Mouse (Mus musculus) layer of hippocampus, adult 8-10 months (tissue): ENCODE measurements at regions not wholly inside any gene's neighbourhood (a gene's known extent, or its start where the extent isn't known, plus 50 kb on each side); places are given as distances from the start of the nearest gene placed in this dataset.
A peak's percentile ranks its signal among the peaks of the same experiment; 100 is the strongest.

Source experiments
- DNase-seq, 2 experiments: peaks; one replicate each; pipeline ENCODE4 v3.0.0; 2022; ENCODE audit warnings: low spot score in 2 of 2

DNA sequence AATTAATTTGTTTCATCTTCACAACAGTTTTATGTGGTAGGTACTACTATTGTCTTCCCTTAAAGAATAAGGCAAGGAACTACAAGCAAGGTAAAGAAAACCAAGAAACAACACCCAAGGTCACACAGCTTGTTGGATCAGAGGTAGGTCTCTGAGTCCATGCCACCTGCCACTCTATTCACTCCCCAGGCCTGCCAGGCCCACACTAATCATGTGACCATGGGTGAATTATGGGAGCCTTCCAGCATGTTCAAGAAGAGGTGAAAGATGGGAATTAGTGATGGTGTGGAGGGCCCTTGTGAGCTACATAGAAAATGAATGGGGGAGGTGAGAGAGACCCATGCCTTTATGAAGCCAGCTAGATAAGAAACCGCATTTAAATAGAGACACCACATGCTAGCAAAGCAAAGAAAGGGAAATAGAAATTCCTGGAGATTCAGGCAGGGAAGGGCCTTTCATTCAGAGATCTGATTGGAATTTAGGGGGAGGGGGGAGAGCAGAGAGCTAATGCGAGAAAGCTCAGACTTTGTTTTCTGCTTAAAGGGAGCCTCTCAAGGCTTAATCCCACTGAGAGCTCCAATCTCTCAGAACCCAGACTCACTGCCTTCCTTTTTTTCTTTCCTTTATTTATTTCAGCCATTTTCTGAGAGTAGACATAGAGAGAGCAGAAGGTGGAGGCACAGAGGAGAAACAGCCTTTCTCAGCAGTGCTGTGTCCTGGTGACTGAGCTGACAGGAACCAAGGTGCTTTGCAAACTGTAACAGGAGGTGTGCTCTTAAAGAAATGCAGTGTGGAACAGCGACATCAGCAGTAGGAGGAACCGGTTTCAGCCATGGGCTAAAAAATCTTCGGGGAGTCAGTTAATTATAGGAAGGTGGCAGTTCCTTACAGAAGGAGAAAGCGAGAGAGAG is 160.0 kb downstream of the Spata19 start:
- DNase-seq: no peak

DNA sequence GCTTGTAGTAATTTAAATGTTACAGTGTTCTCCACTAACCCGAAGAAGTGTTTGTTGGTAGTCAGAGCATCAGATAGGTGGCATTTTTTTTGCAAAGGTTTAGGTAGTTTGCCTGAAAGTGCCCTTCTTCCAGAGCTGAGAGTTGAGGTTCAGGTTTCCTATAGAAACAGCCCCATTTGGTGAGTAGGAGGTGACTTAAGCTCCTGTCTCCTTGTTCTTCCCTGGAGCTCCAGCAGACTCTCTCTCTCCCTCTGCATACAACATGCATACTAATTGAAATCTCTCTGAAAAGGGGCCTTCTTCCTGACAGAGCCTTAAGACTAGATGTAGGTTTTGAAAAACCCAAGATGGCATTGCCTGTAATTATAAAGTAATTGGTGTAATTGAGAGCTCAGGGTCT is 161.3 kb downstream of the Spata19 start:
- no peak for DNase-seq

DNA sequence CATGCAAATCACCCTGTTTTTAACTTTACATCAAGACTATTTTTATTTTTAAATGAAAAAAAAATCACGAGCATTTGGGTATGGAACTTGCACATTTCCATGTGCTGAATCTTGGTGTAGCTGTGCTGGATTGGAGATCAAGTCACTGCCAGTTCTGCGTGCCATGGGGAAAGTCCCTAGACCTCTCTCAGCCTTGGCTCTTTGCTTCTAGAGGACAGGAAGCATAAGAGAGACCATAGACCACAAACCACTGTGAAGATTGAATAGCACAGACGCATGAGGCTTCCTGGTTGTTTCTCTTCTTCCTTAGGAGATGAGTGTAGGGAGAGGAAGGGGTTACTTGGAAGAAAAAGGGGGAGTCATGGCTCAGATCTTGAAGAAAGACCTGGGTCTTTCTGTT is 161.7 kb downstream of the Spata19 start:
- DNase-seq: no peak

DNA sequence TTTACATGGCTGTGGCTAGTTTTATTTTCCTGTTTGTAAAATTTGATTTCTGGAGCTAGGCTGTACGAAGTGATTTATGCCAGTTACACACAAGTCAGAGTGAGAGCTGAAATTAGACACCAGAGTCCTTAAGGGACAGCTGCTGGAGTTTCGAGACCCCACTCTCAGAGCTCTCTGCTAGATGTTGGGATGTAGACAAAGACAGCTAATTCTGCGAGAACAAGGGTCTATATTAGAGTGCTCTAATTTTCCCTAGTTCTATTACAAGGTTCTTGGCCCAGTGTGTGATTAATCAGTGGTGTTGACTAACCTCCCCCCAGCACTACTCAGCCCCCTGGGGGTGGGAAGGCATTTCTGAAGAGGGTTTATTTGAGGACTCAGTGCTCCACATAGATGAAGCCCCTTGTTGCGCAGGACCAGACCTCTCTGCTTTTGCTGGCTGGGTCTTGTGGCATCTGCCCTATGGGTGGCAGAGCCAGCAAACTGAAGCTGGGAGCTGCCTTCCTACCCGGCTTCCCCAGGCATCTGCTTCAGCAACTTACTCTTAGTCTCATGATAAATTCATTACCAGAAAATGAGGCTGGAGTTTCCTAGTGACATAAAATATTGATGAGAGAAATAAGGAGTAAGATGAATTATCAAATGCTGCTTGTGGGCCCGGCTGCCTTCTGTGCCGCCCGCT is 171.9 kb downstream of the Spata19 start:
- peak; percentile 12 to 13 for DNase-seq

DNA sequence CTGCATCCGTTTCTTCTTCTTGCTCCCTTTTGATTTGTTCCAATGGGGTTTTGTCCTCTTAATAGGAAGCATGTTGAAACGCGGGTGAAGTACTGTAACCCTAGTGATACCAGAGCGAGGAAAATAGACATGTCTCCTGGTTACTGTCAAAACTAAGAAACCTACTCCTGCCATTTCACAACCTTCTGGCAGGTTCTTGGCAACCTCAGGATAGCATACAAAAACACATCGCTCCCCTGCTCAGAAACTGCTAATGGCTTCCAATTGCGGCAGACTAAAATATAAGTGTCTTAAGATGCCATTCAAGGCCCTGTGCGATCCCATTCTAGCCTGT is 172.4 kb downstream of the Spata19 start:
- DNase-seq: no peak

DNA sequence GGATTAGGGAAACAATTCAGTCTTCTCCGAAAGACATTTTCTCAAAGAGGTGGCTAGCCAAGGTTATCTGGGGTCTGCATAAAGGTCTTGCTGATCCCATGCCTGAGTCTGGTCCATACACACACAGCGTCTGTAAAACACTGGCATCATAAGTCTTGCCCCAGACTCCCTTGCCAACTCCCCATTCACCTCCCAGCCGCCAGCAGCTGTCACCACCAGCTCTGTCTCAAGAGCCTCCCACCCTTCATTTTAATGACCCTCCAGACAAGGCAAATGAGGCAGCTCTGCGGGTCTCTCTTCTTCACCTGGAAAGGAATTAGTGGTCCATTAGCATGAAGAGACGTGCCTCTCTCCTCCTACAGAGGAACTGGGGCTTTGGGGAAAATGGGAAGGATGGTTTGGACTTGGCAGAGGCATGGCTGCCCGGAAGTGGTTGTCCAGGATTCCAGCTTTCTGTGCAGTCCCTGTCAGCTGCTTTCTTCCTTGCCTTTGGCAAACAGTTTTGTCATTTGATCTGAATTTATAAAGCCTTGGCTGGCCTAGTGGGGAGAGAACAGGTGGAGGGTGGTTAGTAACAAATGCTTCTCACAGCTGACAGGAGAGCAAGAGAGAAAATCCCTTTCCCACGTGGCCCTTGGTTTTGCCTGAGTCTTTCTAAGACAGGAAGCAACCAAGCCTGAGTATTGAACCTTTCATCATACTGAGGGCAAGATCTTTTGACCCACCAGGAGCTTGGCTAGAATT is 173.3 kb upstream of the Opcml start:
- DNase-seq: peak; percentile 35 to 38

DNA sequence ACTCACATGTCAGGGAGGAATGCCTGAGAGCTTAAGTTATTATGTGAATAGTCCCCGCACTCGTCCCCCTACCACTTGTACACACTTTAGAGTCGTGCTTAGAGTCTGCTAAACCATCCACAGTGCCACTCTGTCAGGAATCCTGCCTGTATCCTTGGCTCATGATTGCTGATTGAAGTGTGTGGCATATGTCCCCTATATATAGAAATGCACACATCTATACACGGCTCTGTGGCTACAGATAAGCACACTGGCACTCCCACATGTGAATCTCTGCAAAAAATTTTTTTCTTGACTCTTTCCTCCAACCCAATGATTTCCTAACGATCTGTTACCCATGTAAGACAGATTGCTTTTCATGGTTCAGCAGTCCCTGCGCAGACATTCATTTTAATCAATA is 155.7 kb upstream of the Opcml start:
- no peak for DNase-seq

DNA sequence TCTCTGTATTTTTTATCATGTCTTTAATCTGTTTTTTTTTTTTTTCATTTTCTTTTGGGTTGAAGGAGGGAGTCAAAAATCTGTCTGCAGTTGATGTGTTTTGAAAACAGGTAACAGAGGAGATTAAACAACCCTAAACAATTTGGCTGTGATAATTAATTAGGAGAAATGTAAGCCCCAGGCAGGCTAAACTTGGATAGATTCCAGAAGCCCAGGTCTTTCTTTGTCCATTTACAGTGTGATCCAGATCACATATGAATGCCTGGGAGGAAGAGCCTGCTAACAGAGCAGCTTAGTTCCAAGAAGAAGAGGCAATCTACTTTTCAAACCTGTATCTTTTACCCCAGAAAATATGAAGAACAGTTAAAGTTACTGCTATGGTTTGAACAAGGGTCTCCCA is 150.0 kb upstream of the Opcml start:
- no peak for DNase-seq

DNA sequence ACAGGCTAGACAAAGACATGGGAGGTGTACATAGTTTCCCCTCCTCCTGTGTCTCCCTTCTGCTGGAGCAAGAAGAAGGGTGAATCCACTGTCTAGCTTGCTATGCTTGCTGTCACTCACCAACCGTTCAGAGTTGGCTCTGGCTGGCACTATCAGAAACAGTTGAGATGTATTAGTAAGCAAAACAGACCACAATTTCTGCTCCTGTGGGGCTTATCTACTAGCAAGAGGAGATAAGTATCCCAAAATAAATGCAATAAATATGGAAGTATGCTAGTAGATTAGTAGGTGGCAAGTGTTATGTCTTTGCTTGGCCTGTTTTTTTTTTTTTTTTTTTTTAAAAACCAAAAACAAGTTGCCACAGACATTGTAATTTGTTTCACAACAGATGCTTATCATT is 147.3 kb upstream of the Opcml start:
- DNase-seq: no peak

DNA sequence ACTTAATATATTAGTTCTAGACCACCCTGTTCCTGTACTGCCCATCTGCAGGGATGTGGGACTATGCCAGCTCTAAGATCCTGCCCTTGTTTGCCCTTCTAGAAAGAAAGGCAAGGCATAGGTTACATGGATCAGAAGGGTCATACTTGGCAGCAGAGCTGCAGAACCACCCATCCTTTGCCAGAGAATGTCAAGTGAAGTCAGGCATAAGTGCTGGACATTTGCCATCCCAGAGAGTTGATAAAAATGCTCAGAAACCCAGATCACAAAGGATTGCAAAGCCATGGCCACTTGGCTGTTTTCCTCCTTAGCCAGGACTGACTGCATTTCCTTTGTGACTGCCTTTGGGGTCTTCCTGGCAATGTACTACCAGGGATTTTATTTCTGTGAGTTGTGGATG is 146.7 kb upstream of the Opcml start:
- DNase-seq: no peak

DNA sequence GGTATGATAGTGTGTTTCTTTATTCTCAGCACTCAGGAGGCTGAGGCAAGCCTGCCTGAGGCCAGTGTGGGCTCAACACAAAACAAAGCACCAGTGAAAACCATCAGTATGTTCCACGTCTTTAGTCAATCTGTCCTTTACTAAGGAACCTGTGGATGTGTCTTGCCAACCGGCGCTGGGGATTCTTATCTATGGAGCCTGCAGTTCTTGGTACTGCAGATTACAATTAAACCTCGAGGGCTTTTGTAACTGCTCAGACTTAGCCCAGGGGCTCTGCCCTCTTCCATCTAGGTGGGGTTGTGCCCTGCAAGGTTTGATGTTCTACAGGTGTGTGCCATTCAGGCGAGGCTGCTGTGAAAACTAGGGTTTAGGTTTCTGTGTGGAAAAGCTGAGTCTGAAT is 145.1 kb upstream of the Opcml start:
- no peak for DNase-seq

DNA sequence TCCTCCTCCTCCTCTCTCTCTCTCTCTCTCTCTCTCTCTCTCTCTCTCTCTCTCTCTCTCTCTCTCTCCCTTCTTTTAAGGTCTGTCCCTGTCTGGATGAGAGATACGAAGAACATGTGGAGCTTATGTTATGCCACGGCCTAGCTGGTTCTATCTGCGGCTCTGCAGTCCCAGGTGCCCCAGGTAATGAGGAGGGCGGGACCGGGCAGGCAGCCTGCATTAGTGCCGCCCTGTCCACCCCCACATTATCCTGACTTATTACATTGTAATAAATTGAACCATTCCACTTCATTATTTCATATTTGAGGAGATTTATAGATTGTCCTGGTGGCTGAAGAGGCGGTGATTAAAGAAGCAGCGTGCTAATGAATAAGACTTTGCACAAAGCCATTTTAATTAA is 144.5 kb upstream of the Opcml start:
- no peak for DNase-seq

DNA sequence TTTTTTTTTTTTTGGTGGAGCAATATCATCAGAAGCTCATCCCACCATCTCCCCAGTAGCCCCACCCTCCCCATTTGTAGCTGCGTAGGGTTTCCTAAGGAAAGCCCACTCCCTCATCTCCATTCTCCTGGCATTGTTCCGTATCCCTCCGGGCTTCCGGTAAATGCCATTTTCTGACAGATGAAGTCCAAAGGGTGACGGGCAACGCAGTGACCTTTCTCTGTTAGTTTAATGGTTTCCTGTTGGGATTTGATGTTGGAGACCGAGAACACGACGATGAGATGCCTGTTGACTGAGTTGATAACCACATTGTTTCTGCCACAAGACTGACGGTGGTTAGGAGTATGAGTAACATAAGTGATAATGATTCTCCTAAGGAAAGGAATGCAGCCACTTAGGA is 143.6 kb upstream of the Opcml start:
- no peak for DNase-seq

DNA sequence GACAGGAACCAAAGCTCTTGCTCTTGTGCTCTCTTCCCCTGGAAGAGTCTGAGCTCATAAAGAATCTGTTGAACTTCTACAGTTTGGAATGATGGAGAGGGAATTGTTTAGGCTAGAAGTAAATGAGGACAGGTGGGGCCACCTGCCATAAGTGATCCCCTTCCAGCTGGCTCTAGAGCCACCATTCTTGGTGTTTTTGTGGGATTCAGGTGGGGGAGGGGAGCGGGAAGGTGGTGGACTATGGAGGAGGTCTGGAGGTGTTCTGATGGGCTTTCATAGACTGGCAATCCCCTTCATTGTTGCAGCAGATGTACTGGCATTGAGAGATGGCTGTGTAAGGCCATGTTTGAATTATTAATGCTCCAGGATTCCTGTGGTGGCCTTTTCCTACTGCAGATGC is 132.6 kb upstream of the Opcml start:
- DNase-seq: no peak

DNA sequence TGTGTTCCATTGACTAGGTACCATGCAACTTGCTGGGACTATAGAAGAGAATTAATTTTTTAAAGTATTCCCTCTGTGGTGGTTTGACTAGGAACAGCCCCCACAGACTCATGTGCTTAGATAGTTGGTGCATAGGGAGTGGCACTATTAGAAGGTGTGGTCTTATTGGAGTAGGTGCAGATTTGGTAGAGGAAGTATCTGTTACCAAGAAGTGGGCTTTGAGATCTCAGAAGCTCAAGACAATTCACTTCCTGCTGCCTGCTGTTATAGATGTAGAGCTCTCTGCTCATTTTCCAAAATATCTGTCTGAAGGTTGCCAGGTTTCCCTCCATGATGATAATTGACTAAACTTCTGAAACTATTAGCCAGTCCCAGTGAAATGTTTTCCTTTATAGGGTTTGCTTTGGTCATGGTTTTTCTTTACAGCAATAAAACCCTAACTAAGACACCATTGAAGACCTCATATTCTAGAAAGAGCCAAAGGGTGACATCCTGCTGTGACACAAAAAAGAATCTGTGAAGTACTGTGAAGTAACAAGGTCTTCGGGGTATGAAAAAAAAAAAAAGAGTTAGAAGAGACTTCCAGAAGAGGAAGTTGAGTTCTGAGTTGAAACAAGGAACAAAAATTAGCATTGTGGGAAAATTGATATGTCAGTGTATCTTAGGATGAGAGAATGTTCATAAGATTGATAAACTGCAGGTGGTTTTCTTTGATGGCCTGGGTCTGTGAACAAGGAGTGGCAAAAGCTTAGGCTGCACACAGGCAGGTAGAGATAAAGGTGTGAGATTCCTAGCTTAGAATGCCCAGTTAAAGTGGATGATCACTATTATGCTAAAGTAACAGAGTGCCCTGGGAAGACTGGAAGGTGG is 128.9 kb upstream of the Opcml start:
- DNase-seq: no peak

DNA sequence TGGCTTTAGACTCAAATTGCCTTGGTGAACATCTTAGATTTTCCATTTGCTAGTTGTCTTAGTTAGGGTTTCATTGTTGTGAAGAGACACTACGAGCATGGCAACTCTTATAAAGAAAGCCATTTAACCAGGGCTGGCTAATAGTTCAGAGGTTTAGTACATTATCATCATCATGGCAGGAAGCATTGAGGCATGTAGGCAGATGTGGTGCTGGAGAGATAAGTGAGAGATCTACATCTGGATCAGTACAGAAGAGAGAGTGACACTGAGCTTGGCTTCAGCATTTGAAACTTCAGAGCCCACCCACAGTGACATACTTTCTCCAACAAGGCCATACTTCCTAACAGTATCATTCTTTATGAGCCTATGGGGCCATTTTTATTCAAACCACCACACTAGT is 127.3 kb upstream of the Opcml start:
- no peak for DNase-seq

DNA sequence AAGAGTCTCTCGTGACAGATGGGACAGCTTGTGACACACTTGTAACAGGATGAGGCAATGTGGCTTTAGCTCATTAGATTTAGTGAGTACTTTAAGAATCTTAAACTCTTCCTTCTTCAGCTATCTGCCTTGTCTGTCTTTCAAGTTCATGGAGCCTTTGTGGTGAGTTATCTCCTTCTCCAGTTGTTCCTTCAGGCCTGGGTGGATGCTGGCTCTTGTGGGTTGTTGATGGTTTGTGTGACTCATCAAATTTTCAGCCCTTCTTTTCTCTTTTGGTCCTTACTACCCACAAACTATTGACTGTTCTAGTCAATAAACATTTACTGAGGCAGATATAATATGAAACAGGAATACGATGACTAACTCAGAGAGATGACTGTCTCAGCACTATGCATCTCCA is 124.9 kb upstream of the Opcml start:
- peak; percentile 17 to 18 for DNase-seq

DNA sequence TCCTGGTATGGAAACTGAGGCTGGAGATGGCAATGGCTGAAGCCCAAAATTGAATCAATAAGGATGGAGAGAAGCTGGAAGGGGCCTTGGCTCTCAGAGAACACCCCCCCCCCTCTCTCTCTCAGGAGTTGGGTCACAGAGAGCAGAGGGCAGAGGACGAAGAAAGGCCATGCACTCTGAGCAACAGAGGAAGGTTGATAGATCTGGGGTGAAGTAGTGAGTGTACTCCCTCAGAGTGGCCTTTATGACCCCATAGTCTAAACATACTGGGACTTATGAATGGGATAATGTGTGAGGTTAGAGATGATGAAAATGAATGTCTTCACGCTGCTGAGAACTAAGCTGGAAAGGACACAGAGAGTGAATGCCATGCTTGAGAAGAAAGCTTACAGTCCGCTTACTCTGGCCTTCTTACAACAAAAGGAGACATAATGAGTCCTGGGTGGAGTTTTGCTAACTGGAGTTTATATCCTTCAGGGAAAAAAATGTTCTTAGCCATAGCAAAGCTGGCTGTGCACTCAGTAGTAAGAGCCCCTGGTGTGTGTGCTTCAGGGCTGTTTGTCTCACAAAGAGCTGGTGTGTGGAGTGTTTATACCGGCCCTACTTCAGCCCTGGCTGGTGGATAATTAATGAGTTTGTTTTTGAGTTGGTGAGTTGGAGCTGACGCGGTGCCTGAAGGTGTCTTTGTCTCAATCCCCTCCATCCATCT is 120.4 kb upstream of the Opcml start:
- no peak for DNase-seq

DNA sequence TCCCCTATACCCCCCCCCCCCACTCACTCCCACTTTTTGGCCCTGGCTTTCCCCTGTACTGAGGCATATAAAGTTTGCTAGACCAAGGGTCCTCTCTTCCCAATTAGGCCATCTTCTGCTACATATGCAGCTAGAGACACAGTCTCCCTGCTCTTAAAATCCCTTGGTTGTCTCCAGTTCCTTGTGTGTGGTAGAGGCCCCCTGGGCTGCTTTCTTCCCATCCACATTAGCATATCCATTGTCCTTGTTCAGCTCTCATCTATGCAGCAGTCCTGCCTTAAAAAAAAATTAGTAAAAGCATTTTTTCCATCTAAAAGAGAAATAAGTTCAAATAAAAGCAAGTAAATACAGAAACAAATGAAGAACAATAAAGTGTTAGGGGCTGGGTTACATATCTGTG is 105.2 kb upstream of the Opcml start:
- DNase-seq: no peak

DNA sequence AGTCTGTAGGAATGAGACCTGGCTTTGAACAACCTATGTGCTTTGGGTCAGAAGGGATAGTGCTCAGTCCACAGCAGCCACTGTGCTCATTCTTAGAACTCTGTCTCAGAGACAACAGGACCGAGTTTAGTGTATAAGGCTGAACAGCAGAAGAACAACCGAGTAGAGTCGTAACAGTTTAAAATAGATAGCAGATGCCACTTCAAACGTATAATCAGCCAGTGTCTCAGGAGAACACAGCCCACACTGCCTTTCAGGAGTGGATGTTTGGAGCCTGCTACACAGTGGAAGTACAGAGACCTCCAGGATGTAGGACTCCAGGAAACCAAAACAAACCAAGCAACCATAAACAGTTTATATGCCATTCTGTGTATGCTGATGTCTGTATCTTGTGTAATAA is 99.0 kb upstream of the Opcml start:
- DNase-seq: no peak

DNA sequence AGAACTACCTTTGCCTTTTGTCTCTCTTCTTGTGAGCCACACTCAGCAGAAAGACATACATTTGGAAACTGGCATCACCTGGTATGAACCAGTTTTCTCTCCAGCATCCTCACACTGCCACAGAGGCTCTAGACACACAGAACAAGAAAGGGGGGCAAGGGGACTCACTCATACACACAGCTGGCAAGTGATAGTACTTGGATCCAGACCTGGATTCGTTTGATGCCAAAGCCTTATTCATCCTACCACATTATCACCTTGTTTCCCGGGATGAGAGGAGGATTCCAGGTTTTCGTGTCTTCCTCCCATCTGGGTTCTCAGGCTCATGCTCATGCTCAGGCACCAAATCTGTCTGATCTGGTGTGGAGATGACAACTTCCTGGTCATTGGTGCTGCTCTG is 97.8 kb upstream of the Opcml start:
- DNase-seq: no peak
